Mouse (Mus musculus) myocyte (in vitro differentiated cells): ENCODE data around the gene Tpp1. TPM values are rescaled to one million over a fixed set of nuclear protein-coding genes. Genes with fewer than 3 reads are reported as not detected.
A peak's percentile ranks its signal among the peaks of the same experiment; 100 is the strongest.

Experiments
- H3K27me3 ChIP-seq: one replicate; pipeline ENCODE4 v1.6.1; 2011; ENCODE audit not compliant: control insufficient read depth, insufficient read depth, insufficient read length
- H3K36me3 ChIP-seq: one replicate; pipeline ENCODE4 v1.6.1; 2011; ENCODE audit not compliant: control insufficient read depth, insufficient read depth
- H3K4me2 ChIP-seq: one replicate; pipeline ENCODE4 v1.6.1; 2011; ENCODE audit warnings: low read depth, control low read depth
- H3K4me3 ChIP-seq: one replicate; pipeline ENCODE4 v1.5.1; 2011; ENCODE audit warnings: mild to moderate bottlenecking, control low read depth, moderate library complexity
- H3K79me2 ChIP-seq: one replicate; pipeline ENCODE4 v1.6.1; 2011; ENCODE audit not compliant: control insufficient read depth, insufficient read depth
- H3ac ChIP-seq: one replicate; pipeline ENCODE4 v1.6.1; 2011; ENCODE audit not compliant: control insufficient read depth, insufficient read length
- CEBPB ChIP-seq: IDR thresholded peaks from 2 replicates; pipeline ENCODE4 v1.6.1; 2011; ENCODE audit warnings: mild to moderate bottlenecking, moderate library complexity; ENCODE audit not compliant: poor library complexity, insufficient read depth, severe bottlenecking
- E2F4 ChIP-seq: IDR thresholded peaks from one replicate; pipeline ENCODE4 v1.6.1; 2011; ENCODE audit warnings: mild to moderate bottlenecking, control low read depth, moderate library complexity; ENCODE audit not compliant: insufficient read depth
- MAX ChIP-seq: IDR thresholded peaks from one replicate; pipeline ENCODE4 v1.6.1; 2011; ENCODE audit warnings: low read depth, mild to moderate bottlenecking, control low read depth
- MYOD1 ChIP-seq, 3 experiments: IDR thresholded peaks; one replicate each; pipeline ENCODE4 v1.6.1; 2011; ENCODE audit warnings: control low read depth in 2 of 3, low read depth in 2 of 3, mild to moderate bottlenecking in 2 of 3, moderate library complexity in 1 of 3; ENCODE audit not compliant: insufficient read length in 2 of 3, control insufficient read depth in 1 of 3
- MYOG ChIP-seq, 3 experiments: IDR thresholded peaks; one replicate each; pipeline ENCODE4 v1.6.1; 2011; ENCODE audit warnings: control low read depth in 2 of 3, low read depth in 2 of 3, mild to moderate bottlenecking in 2 of 3; ENCODE audit not compliant: insufficient read length in 2 of 3, control insufficient read depth in 1 of 3, insufficient read depth in 1 of 3
- POLR2A ChIP-seq: IDR thresholded peaks from one replicate; pipeline ENCODE4 v1.6.1; 2011; ENCODE audit warnings: low read depth, mild to moderate bottlenecking, control low read depth, moderate library complexity; ENCODE audit not compliant: insufficient read length
- POLR2AphosphoS2 ChIP-seq: IDR thresholded peaks from one replicate; pipeline ENCODE4 v1.6.1; 2011; ENCODE audit warnings: low read depth, control low read depth; ENCODE audit not compliant: insufficient read length
- REST ChIP-seq: IDR thresholded peaks from one replicate; pipeline ENCODE4 v1.6.1; 2011; ENCODE audit warnings: mild to moderate bottlenecking, control low read depth, moderate library complexity; ENCODE audit not compliant: insufficient read depth, insufficient read length
- SRF ChIP-seq: IDR thresholded peaks from one replicate; pipeline ENCODE4 v1.6.1; 2011; ENCODE audit warnings: low read depth; ENCODE audit not compliant: control insufficient read depth, insufficient read length
- TCF12 ChIP-seq: IDR thresholded peaks from one replicate; pipeline ENCODE4 v1.6.1; 2011; ENCODE audit warnings: mild to moderate bottlenecking, control low read depth; ENCODE audit not compliant: poor library complexity, insufficient read depth, severe bottlenecking
- TCF3 ChIP-seq: IDR thresholded peaks from one replicate; pipeline ENCODE4 v1.6.1; 2011; ENCODE audit warnings: low read depth, control low read depth; ENCODE audit not compliant: insufficient read length
- USF1 ChIP-seq: IDR thresholded peaks from one replicate; pipeline ENCODE4 v1.6.1; 2011; ENCODE audit warnings: low read depth, mild to moderate bottlenecking, control low read depth, moderate library complexity
- polyA plus RNA-seq: library from polyadenylated mRNA; unstranded; fragments of >200 nt; fragmentation: generic; extraction: Trizol; gene quantifications from one replicate; pipeline ENCODE4 v1.2.1, GENCODE M21; 2012; ENCODE audit warnings: missing spikeins

Gene Tpp1
- polyA plus RNA-seq, 1 experiment = 40.4 TPM

DNA sequence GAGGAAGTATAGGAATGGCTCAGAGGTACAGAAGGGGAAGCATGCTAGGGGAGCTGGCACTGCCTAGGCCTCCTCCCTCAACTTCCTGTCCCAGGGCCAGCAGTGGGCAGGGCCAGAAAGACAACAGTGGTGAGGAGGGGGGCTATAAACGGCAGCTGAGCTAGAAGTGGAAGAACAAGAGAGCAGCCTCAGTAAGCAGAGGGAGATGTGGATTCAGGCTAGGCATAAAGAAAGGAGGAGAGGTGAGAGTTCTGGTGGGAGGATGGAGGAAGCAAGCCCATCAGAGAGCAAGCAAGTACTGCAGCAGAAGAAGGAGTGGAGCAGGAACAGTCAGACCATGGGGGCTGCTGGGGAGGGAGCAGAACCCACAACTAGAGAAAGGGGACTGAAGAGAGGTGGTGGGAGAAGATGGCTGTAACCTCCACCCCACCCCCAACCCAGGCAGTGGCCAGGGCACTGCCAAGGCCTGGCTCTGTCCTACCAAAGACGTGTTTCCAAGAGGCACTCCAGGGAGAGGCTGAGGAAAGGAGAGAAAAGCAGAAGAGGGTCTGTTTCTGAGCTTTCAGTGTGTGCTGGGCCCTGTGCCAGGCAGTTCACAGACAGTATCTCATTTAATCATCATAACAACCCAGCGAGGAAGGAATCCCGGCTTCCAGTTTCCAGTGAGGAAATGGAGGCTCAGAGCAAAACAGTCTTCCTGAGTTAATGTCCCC is 26.7 kb upstream of the Tpp1 start:
- no peaks in the 10 kb centered on the region for H3K36me3 ChIP-seq
- peaks cover 5% of the 10 kb centered on the region for H3K27me3 ChIP-seq
- H3K4me3 ChIP-seq = no peak overlapping the region
- no peak for TF ChIP-seq MYOD1 (IDR thresholded peaks at IDR 0.05; ENCODE audit: control insufficient read depth in 1 of 3, insufficient read length in 2 of 3, low read depth in 2 of 3)
- no peak for TF ChIP-seq POLR2A
- no peak for TF ChIP-seq TCF3
- TF ChIP-seq REST = no peak
- TF ChIP-seq USF1 = no peak
- TF ChIP-seq SRF = no peak
- TF ChIP-seq TCF12 = no peak
- no peak for TF ChIP-seq E2F4
- TF ChIP-seq CEBPB = no peak
- no peak for TF ChIP-seq POLR2AphosphoS2
- TF ChIP-seq MAX = no peak
- TF ChIP-seq MYOG (IDR thresholded peaks at IDR 0.05; ENCODE audit: control insufficient read depth in 1 of 3, insufficient read depth in 1 of 3, insufficient read length in 2 of 3, low read depth in 2 of 3) = no peak
- H3K79me2 ChIP-seq = no peaks in the 10 kb centered on the region
- peak overlapping the region; percentile 77 for H3K4me2 ChIP-seq
- H3ac ChIP-seq = no peak overlapping the region

DNA sequence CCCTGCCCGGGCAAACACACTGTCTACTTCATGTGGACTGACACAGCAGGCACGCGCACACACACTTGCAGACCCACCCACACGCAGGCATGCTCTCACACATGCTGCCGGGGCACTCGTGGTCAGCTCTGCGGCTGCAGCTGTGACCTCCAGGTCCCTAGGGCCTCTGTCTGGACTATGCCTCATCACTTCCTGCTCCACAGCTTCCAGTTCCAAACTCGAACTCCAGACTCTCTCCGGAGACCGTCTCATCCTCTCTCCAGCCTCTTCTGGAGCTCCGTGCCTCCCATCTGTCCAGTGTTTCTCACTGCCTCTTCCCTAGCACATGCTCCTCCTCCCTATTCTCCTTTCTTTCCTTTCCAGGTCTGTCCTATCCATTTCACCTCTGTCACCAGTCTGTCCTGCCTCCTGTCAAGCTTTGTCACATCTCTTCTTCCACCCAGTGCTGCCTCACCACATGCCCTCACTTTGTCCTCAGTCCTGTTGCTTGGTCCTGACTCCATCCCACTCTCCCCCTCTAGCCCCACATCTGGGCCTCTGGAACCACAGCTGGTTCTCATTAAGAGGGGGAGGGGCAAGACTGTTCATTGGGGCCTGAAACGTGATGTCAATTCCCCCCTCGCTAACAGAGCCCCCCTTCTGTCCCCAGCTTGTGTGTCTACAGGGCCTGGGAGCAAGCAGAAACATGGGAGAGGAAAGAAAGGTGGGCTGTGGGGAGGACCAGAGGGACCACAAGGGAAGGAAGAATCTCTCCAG is 25.9 kb upstream of the Tpp1 start:
- no peaks in the 10 kb centered on the region for H3K36me3 ChIP-seq
- H3K27me3 ChIP-seq = peaks cover 5% of the 10 kb centered on the region
- TF ChIP-seq TCF3 = peak; percentile 95
- TF ChIP-seq REST = no peak
- TF ChIP-seq MYOG (IDR thresholded peaks at IDR 0.05; ENCODE audit: control insufficient read depth in 1 of 3, insufficient read depth in 1 of 3, insufficient read length in 2 of 3, low read depth in 2 of 3) = peak; percentile 26 to 99 (median 98)
- TF ChIP-seq MYOD1 (IDR thresholded peaks at IDR 0.05; ENCODE audit: control insufficient read depth in 1 of 3, insufficient read length in 2 of 3, low read depth in 2 of 3) = peak in 2 of 3 experiments; percentile 94 to 97
- TF ChIP-seq TCF12 = peak; percentile 76
- H3ac ChIP-seq = no peak overlapping the region
- H3K4me2 ChIP-seq = peak overlapping the region; percentile 77
- no peaks in the 10 kb centered on the region for H3K79me2 ChIP-seq
- H3K4me3 ChIP-seq = no peak overlapping the region

DNA sequence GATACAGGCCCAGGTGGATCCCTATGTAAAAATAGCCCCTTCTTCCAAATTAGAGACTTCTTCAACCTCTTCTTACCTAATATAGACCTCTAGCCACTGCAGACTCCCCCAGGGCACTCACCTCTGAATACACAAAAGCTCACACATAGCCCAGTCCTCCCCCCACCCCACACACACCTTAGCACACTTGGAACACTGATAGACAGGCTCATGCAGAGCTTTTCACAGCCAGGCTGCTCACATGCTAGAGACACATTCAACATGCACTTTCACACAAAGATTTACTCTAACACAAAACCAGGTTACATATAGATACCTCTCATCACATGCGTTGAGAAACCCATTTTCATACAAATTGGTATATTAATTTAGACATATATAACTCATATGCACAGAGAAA is 25.3 kb upstream of the Tpp1 start:
- H3K36me3 ChIP-seq = no peaks in the 10 kb centered on the region
- H3K4me2 ChIP-seq = peak overlapping the region; percentile 77
- TF ChIP-seq REST (no peak), TCF3 (no peak), E2F4 (no peak), USF1 (no peak), POLR2A (no peak), POLR2AphosphoS2 (no peak)
- no peak overlapping the region for H3K4me3 ChIP-seq
- H3K79me2 ChIP-seq = no peaks in the 10 kb centered on the region
- H3ac ChIP-seq = no peak overlapping the region
- peaks cover 5% of the 10 kb centered on the region for H3K27me3 ChIP-seq

DNA sequence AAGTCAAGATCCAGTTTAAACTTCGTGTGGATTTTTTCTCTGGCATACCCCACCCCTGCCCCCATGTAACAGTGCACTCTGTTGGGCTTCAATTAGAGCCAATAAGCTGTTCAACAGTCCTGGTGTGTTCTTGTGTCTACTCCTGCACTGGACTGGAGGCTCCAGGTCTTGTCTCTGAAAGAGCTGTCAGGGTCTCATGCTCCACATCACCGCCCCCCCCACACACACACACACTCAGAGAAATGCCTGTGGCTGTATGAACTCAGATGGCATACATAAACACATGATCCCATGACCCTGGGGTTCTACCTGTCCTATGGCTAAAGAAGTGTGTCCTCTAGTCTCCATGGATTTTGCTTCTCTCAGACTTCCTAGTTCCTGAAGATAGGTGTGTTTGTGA is 24.0 kb upstream of the Tpp1 start:
- Histone ChIP-seq H3ac (no peak overlapping the region), H3K4me3 (no peak overlapping the region), H3K36me3 (no peaks in the 10 kb centered on the region), H3K79me2 (no peaks in the 10 kb centered on the region), H3K27me3 (peaks cover 12% of the 10 kb centered on the region), H3K4me2 (no peak overlapping the region)
- TF ChIP-seq TCF12 = no peak
- TF ChIP-seq E2F4 = no peak
- no peak for TF ChIP-seq CEBPB
- TF ChIP-seq TCF3 = no peak
- no peak for TF ChIP-seq MYOG (IDR thresholded peaks at IDR 0.05; ENCODE audit: control insufficient read depth in 1 of 3, insufficient read depth in 1 of 3, insufficient read length in 2 of 3, low read depth in 2 of 3)
- no peak for TF ChIP-seq USF1
- TF ChIP-seq SRF = no peak
- no peak for TF ChIP-seq REST
- TF ChIP-seq MYOD1 (IDR thresholded peaks at IDR 0.05; ENCODE audit: control insufficient read depth in 1 of 3, insufficient read length in 2 of 3, low read depth in 2 of 3) = no peak
- no peak for TF ChIP-seq POLR2AphosphoS2
- TF ChIP-seq POLR2A = no peak
- TF ChIP-seq MAX = no peak
